Mouse (Mus musculus): ENCODE data around the gene Tnip3. TPM values are rescaled to one million over a fixed set of nuclear protein-coding genes. Genes with fewer than 3 reads are reported as not detected.

Tnip3 gene
- polyA plus RNA-seq, 1 experiment from 2014 or later = not detected

DNA sequence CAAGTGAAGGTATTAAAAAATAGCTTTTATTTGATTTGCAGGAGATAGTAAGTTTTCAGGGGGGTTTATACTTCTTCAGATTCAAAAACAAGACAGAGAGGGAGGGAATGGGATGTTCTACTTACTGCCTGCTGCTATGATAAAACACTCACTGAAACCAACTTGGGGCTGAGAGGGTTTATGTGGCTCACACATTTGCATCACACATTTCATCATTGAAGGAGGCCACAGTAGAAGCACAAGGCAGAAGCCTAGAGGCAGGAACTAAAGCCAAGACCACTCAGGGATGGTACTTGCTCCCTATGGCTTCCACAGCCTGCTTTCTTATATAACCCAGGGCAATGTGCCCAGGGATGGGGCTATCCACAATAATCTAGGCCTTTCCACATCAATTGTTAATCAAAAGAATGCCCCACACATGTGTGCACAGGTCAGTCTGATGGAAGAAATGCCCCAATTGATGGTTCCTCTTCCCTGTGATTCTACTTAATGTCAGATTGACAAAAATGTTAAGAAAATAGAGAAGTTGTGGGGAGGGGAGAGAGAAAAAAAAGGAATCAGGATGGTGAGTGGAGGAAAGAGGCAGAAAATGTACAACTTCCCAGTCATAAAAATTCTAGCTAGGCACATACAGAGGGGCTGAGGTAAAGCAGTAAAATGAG, 88.9 kb downstream of the Tnip3 start:
- Histone ChIP-seq H3K27me3 (no peaks in the 10 kb centered on the region), H3K4me3 (no peak overlapping the region), H3K9me3 (no peaks in the 10 kb centered on the region), H3K4me1 (no peaks in the 10 kb centered on the region), H3K36me3 (no peaks in the 10 kb centered on the region), H3K9ac (no peak overlapping the region), H3K4me2 (no peak overlapping the region), H3K27ac (no peak overlapping the region)
- ATAC-seq (ENCODE audit: insufficient number of reproducible peaks, insufficient read depth, low FRiP score, low TSS enrichment, low read depth) = no peak

DNA sequence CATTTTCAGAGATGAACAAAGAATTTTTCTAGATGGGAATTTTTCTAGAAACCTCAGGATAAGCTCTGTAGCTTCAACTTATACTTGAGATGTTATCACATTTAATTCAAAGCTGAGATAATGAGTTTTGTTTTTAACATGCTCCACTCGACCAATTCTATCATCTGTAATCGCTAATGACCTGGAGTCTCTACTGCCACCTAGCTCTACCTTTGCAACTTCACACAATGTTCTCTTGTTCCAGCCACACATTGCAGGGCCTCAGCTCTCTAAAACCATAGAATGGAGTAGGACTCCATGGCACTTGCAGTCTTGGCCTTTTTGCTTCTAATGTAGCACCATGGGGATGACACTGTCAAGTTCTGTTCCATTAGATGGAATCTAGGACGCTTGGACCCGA, 90.5 kb downstream of the Tnip3 start:
- H3K4me3 ChIP-seq = no peak overlapping the region
- H3K9ac ChIP-seq = no peak overlapping the region
- ATAC-seq (ENCODE audit: insufficient number of reproducible peaks, insufficient read depth, low FRiP score, low TSS enrichment, low read depth) = no peak
- no peaks in the 10 kb centered on the region for H3K36me3 ChIP-seq
- H3K27ac ChIP-seq = no peak overlapping the region
- no peak overlapping the region for H3K4me2 ChIP-seq
- 69% methylated on average over 4 of the region's 4 CpGs for WGBS
- no peaks in the 10 kb centered on the region for H3K27me3 ChIP-seq
- no peaks in the 10 kb centered on the region for H3K9me3 ChIP-seq
- no peaks in the 10 kb centered on the region for H3K4me1 ChIP-seq

DNA sequence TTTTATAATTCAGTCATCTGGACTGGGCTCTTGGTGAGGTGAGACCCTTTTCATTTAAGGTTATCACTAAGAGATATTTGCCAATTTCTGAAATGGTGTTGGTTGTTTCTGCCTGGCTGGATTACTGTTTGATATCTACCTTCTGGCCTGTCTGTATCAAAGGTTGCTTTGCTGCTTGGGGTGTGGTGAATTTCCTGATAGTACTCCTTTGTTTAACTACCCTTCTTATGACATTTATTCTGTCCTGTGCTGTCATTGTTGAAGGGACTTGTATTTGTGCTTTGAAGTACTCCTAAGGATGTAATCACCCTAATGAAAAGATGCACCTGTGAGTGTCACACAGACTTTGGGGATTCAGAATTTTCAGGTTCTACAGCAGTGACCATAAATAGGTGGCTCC, 96.1 kb downstream of the Tnip3 start:
- no peak overlapping the region for H3K9ac ChIP-seq
- no peaks in the 10 kb centered on the region for H3K27me3 ChIP-seq
- H3K4me3 ChIP-seq = no peak overlapping the region
- no peak overlapping the region for H3K27ac ChIP-seq
- H3K36me3 ChIP-seq = no peaks in the 10 kb centered on the region
- H3K9me3 ChIP-seq = no peaks in the 10 kb centered on the region
- no peak overlapping the region for H3K4me2 ChIP-seq
- ATAC-seq (ENCODE audit: insufficient number of reproducible peaks, insufficient read depth, low FRiP score, low TSS enrichment, low read depth) = no peak
- no peaks in the 10 kb centered on the region for H3K4me1 ChIP-seq

GRCm38 (mm10) chr6:65623016-65623715, 98.1 kb downstream of the Tnip3 start:
- WGBS = 45% methylated on average over 3 of the region's 3 CpGs

DNA sequence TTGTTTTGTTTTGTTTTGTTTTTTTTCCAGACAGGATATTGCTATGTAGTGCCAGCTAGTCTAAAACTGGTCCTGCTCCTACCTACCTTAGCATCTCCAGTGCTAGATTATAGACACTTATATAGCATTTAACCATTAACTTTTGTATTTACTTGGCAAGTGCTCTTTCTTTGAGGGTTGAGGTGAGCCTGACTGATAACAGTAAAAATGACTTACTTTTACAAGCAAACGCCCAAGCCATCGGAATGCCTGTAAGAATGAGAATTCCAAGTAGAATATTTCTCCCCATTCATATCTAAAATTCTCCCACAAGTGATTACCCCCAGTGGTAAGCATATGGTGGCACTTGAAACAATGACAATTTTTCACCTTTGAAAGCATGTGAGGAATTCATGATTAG, 105.5 kb downstream of the Tnip3 start:
- no peak for ATAC-seq (ENCODE audit: insufficient number of reproducible peaks, insufficient read depth, low FRiP score, low TSS enrichment, low read depth)
- WGBS = 92% methylated on average over 2 of the region's 2 CpGs
- Histone ChIP-seq H3K36me3 (no peaks in the 10 kb centered on the region), H3K9me3 (no peaks in the 10 kb centered on the region), H3K27ac (no peak overlapping the region), H3K4me2 (no peak overlapping the region), H3K4me3 (no peak overlapping the region), H3K4me1 (no peaks in the 10 kb centered on the region), H3K9ac (no peak overlapping the region), H3K27me3 (no peaks in the 10 kb centered on the region)

More at GRCm38 (mm10) chr6:65623016-65623715, 98.1 kb downstream of the Tnip3 start:
- Histone ChIP-seq H3K4me1 (no peaks in the 10 kb centered on the region), H3K9me3 (no peaks in the 10 kb centered on the region), H3K27ac (no peak overlapping the region), H3K4me2 (no peak overlapping the region), H3K9ac (no peak overlapping the region), H3K4me3 (no peak overlapping the region), H3K27me3 (no peaks in the 10 kb centered on the region), H3K36me3 (no peaks in the 10 kb centered on the region)
- ATAC-seq (ENCODE audit: insufficient number of reproducible peaks, insufficient read depth, low FRiP score, low TSS enrichment, low read depth) = no peak

DNA sequence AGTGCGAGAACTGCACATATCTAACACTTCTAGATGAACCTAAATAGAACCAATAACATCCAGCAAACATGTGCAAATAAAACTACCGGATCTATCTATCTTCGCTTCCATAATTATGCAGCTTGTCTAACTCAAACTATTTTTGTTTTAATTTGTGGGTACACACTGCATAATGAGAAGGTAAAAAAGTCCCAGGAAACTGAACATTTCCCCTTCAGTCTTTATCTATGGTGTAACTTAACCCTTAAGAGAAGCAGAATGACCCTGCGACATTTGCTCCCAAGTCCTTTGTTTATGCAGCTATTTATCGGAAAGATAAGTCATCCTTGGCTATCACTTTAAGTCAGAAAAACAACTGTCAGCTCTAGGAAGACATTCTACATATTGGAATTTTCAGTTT, 107.1 kb downstream of the Tnip3 start:
- H3K4me1 ChIP-seq = no peaks in the 10 kb centered on the region
- H3K36me3 ChIP-seq = no peaks in the 10 kb centered on the region
- no peak overlapping the region for H3K9ac ChIP-seq
- no peaks in the 10 kb centered on the region for H3K9me3 ChIP-seq
- H3K4me3 ChIP-seq = no peak overlapping the region
- ATAC-seq (ENCODE audit: insufficient number of reproducible peaks, insufficient read depth, low FRiP score, low TSS enrichment, low read depth) = no peak
- H3K27me3 ChIP-seq = no peaks in the 10 kb centered on the region
- H3K4me2 ChIP-seq = no peak overlapping the region
- 80% methylated on average over 5 of the region's 5 CpGs for WGBS
- no peak overlapping the region for H3K27ac ChIP-seq

GRCm38 (mm10) chr6:65642431-65642830, 117.3 kb downstream of the Tnip3 start:
- no peaks in the 10 kb centered on the region for H3K4me1 ChIP-seq
- no peaks in the 10 kb centered on the region for H3K27me3 ChIP-seq
- no peaks in the 10 kb centered on the region for H3K36me3 ChIP-seq
- H3K9ac ChIP-seq = no peak overlapping the region
- no peak overlapping the region for H3K4me2 ChIP-seq
- H3K4me3 ChIP-seq = no peak overlapping the region
- H3K9me3 ChIP-seq = peaks cover 6% of the 10 kb centered on the region; the same call in 1 of the 2 replicates
- ATAC-seq (ENCODE audit: insufficient number of reproducible peaks, insufficient read depth, low FRiP score, low TSS enrichment, low read depth) = no peak
- H3K27ac ChIP-seq = no peak overlapping the region

- H3K36me3 ChIP-seq = no peaks in the 10 kb centered on the region
- no peak overlapping the region for H3K4me2 ChIP-seq
- H3K27ac ChIP-seq = no peak overlapping the region
- no peak overlapping the region for H3K9ac ChIP-seq
- H3K9me3 ChIP-seq = 0 out of 2 replicates have a peak, but pooled peaks cover 3% of the 10 kb centered on the region
- H3K27me3 ChIP-seq = no peaks in the 10 kb centered on the region
- H3K4me1 ChIP-seq = no peaks in the 10 kb centered on the region
- ATAC-seq (ENCODE audit: insufficient number of reproducible peaks, insufficient read depth, low FRiP score, low TSS enrichment, low read depth) = no peak
- H3K4me3 ChIP-seq = no peak overlapping the region
- WGBS = 53% methylated on average over 4 of the region's 4 CpGs
Measured at GRCm38 (mm10) chr6:65644110-65644509, 119.0 kb downstream of the Tnip3 start.

DNA sequence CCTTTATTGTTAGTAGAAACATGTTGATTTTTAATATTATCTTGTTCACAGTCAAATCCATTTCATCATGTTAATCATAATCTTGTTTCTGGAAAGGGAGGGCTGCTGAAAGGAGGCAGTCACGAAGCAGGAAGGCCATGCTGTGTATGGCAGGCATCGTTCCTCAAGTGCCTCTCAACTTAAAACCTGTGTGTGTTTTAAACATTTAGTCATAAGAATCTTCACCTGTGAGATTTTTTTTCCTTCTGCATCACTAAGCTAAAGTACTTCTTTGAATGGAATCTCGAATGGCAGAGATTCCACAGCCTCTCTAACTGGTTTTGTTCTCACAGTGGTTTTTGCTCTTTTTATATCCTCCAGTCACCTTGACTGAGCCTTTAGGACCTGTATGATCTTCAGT, 121.3 kb downstream of the Tnip3 start:
- no peak overlapping the region for H3K4me3 ChIP-seq
- H3K27me3 ChIP-seq = no peaks in the 10 kb centered on the region
- WGBS = 71% methylated on average over 3 of the region's 3 CpGs
- no peaks in the 10 kb centered on the region for H3K9me3 ChIP-seq
- no peaks in the 10 kb centered on the region for H3K4me1 ChIP-seq
- no peak overlapping the region for H3K27ac ChIP-seq
- H3K36me3 ChIP-seq = no peaks in the 10 kb centered on the region
- no peak for ATAC-seq (ENCODE audit: insufficient number of reproducible peaks, insufficient read depth, low FRiP score, low TSS enrichment, low read depth)
- H3K9ac ChIP-seq = no peak overlapping the region
- no peak overlapping the region for H3K4me2 ChIP-seq

GRCm38 (mm10) chr6:65647731-65648130, 122.6 kb downstream of the Tnip3 start:
- H3K4me1 ChIP-seq = no peaks in the 10 kb centered on the region
- H3K36me3 ChIP-seq = no peaks in the 10 kb centered on the region
- no peaks in the 10 kb centered on the region for H3K27me3 ChIP-seq
- ATAC-seq (ENCODE audit: insufficient number of reproducible peaks, insufficient read depth, low FRiP score, low TSS enrichment, low read depth) = no peak
- no peaks in the 10 kb centered on the region for H3K9me3 ChIP-seq
- WGBS = 78% methylated on average over 6 of the region's 6 CpGs
- no peak overlapping the region for H3K27ac ChIP-seq
- H3K9ac ChIP-seq = no peak overlapping the region
- no peak overlapping the region for H3K4me2 ChIP-seq
- no peak overlapping the region for H3K4me3 ChIP-seq

- 32% methylated on average over 4 of the region's 4 CpGs for whole genome bisulfite sequencing
Measured at GRCm38 (mm10) chr6:65651376-65651775, 126.3 kb downstream of the Tnip3 start.

DNA sequence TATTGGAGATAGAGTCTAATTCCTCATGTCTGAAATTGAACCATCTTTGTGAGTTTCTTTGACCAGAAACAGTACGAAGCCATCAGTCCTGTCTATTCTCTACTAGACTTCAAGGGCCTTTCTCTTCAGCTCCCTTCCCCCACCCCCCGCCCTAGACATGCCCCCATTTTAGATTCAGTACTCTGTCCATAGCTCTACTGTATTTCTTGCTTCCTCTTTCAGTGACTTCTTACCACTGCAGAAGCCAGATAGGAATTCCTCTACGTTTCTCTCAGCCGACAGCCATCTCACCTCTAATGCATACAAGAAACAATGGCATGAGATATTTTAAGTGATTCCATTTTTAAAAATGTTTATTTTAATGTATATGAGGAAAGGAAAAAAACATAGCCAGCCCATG, 136.2 kb downstream of the Tnip3 start:
- Histone ChIP-seq H3K4me1 (peaks cover 5% of the 10 kb centered on the region), H3K4me3 (no peak overlapping the region), H3K9me3 (no peaks in the 10 kb centered on the region), H3K9ac (no peak overlapping the region), H3K27ac (no peak overlapping the region), H3K27me3 (no peaks in the 10 kb centered on the region), H3K36me3 (no peaks in the 10 kb centered on the region), H3K4me2 (no peak overlapping the region)
- WGBS = 67% methylated on average over 4 of the region's 4 CpGs
- ATAC-seq (ENCODE audit: insufficient number of reproducible peaks, insufficient read depth, low FRiP score, low TSS enrichment, low read depth) = no peak

More at GRCm38 (mm10) chr6:65651376-65651775, 126.3 kb downstream of the Tnip3 start:
- H3K4me1 ChIP-seq = no peaks in the 10 kb centered on the region
- H3K27ac ChIP-seq = no peak overlapping the region
- H3K27me3 ChIP-seq = no peaks in the 10 kb centered on the region
- H3K4me3 ChIP-seq = no peak overlapping the region
- H3K9me3 ChIP-seq = no peaks in the 10 kb centered on the region
- no peaks in the 10 kb centered on the region for H3K36me3 ChIP-seq
- ATAC-seq (ENCODE audit: insufficient number of reproducible peaks, insufficient read depth, low FRiP score, low TSS enrichment, low read depth) = no peak
- H3K4me2 ChIP-seq = no peak overlapping the region
- H3K9ac ChIP-seq = no peak overlapping the region
